Mouse (Mus musculus) kidney, postnatal 0 days (tissue): ENCODE measurements at regions not wholly inside any gene's neighbourhood (a gene's known extent, or its start where the extent isn't known, plus 50 kb on each side); places are given as distances from the start of the nearest gene placed in this dataset.
"Not testable (repeated sequence)": the region's sequence is repeated elsewhere in the genome, so short reads cannot be mapped to it uniquely, and the experiment has no call there.

Experiments
- ATAC-seq: fragments of 200-750 bp; cut with Nextera tagmentation; replicated peaks from 2 replicates; pipeline ENCODE4 v1.8.0; 2017; ENCODE audit warnings: low read depth, moderate number of reproducible peaks, moderate TSS enrichment, moderate library complexity; ENCODE audit not compliant: low FRiP score
- DNase-seq: peaks from one replicate; pipeline ENCODE4 v3.0.0-alpha.2; 2016; ENCODE audit warnings: low spot score
- H3K27ac ChIP-seq: fragments of 300-500 bp; sonication (generic); 2 replicates; pipeline ENCODE4 v1.5.1; 2014; ENCODE audit warnings: mild to moderate bottlenecking
- H3K27me3 ChIP-seq: fragments of 300-500 bp; sonication (generic); 2 replicates; pipeline ENCODE4 v1.6.1; 2014; ENCODE audit warnings: low read length, mixed read lengths; ENCODE audit not compliant: insufficient read depth
- H3K36me3 ChIP-seq: fragments of 300-500 bp; sonication (generic); 2 replicates; pipeline ENCODE4 v1.6.1; 2014; ENCODE audit warnings: low read length, mixed read lengths; ENCODE audit not compliant: insufficient read depth
- H3K4me1 ChIP-seq: fragments of 300-500 bp; sonication (generic); replicated peaks from 2 replicates; pipeline ENCODE4 v1.6.1; 2014; ENCODE audit warnings: antibody characterized with exemption, low read length, mixed read lengths; ENCODE audit not compliant: insufficient read depth
- H3K4me2 ChIP-seq: fragments of 300-500 bp; sonication (generic); 2 replicates; pipeline ENCODE4 v1.6.1; 2014; ENCODE audit warnings: mild to moderate bottlenecking, low read length, moderate library complexity, mixed read lengths
- H3K4me3 ChIP-seq: fragments of 300-500 bp; sonication (generic); replicated peaks from 2 replicates; pipeline ENCODE4 v1.5.1; 2014; ENCODE audit warnings: low read depth, low read length
- H3K9ac ChIP-seq: fragments of 300-500 bp; sonication (generic); 2 replicates; pipeline ENCODE4 v1.6.1; 2014; ENCODE audit warnings: low read depth, low read length
- H3K9me3 ChIP-seq: fragments of 300-500 bp; sonication (generic); replicated peaks from 2 replicates; pipeline ENCODE4 v1.6.1; 2016; ENCODE audit warnings: low read length, inconsistent platforms, mixed read lengths
- CTCF ChIP-seq: IDR thresholded peaks from 2 replicates; pipeline ENCODE4 v1.5.1; 2016; ENCODE audit warnings: antibody characterized with exemption, low read depth, mild to moderate bottlenecking, moderate library complexity
- WGBS: fragments of 180-500 bp; shearing (Covaris S2); extraction: QIAGEN DNeasy Blood & Tissue Kit; methylation state at CpG from one replicate; pipeline ENCODE4 v1.1.7; 2014; 5-methylcytosine and 5-hydroxymethylcytosine counted together

DNA sequence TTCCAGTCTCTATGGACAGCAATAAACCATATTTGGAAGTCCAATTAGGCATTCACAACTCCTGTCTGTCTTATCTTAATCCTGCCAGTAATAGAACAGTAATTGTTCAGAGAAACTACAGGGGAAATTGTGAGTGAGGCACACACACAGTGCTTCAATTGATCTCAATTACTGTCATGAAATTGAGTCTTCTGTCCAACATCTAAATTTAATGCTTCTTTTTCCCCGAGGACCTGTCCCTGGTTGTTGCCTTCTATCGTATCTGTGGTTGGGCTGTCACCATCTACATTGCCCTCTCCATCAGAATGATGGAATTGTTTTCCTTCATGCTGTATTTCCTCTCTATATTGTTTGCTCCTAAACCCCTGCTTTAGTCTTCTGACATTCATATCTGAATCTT, 644.9 kb downstream of the Kcna4 start:
- Histone ChIP-seq H3K36me3 (no peaks in the 10 kb centered on the region), H3K9ac (no peak overlapping the region), H3K27ac (no peak overlapping the region), H3K4me1 (no peaks in the 10 kb centered on the region), H3K4me3 (no peak overlapping the region), H3K27me3 (no peaks in the 10 kb centered on the region), H3K4me2 (no peak overlapping the region), H3K9me3 (no peaks in the 10 kb centered on the region)
- TF ChIP-seq CTCF = no peak
- DNase-seq (no peak), ATAC-seq (no peak)
- WGBS = 61% methylated on average over 2 of the region's 2 CpGs

DNA sequence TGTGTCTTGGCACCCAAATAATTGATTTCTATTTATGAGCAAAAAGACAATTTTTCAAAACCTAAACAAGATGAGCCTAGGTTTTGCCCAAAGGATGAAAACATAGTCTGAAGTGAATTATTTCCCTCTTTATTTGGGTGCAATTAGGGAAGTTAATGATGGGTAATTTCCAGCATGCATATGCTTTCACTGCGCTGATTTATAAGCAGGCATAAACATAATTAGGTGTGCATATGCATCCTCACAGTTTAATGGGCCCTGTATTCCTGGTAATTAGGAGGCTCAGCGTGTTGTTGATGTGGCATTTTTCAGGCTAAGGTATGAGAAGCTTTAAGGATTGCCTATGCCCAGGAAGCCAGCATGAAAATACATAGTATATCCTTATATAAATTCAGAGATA, 645.3 kb downstream of the Kcna4 start:
- no peaks in the 10 kb centered on the region for H3K4me1 ChIP-seq
- ATAC-seq (no peak), DNase-seq (no peak)
- no peak overlapping the region for H3K4me2 ChIP-seq
- no peaks in the 10 kb centered on the region for H3K27me3 ChIP-seq
- no peak for TF ChIP-seq CTCF
- H3K27ac ChIP-seq = no peak overlapping the region
- 65% methylated on average over 2 of the region's 2 CpGs for WGBS
- no peaks in the 10 kb centered on the region for H3K36me3 ChIP-seq
- no peak overlapping the region for H3K9ac ChIP-seq
- H3K4me3 ChIP-seq = no peak overlapping the region
- no peaks in the 10 kb centered on the region for H3K9me3 ChIP-seq

DNA sequence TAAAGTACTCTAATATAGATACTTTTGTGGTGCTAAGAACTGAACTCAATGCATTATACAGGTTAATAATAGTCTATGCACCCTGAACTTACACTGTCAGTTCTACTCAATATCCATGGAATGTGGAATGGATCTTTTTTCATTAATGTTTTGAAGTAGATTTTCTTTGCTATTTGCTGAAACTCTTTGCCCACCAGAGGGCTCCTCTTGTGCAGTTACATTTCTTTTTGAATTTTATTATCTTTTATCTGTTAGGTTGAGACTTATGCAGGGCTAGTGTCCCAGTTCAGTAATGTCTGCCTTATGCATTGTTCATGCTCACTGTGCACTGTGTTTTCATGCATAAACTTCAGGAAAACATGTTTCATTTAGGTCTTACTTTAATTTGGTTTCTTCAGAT, 650.9 kb downstream of the Kcna4 start:
- no peaks in the 10 kb centered on the region for H3K36me3 ChIP-seq

DNA sequence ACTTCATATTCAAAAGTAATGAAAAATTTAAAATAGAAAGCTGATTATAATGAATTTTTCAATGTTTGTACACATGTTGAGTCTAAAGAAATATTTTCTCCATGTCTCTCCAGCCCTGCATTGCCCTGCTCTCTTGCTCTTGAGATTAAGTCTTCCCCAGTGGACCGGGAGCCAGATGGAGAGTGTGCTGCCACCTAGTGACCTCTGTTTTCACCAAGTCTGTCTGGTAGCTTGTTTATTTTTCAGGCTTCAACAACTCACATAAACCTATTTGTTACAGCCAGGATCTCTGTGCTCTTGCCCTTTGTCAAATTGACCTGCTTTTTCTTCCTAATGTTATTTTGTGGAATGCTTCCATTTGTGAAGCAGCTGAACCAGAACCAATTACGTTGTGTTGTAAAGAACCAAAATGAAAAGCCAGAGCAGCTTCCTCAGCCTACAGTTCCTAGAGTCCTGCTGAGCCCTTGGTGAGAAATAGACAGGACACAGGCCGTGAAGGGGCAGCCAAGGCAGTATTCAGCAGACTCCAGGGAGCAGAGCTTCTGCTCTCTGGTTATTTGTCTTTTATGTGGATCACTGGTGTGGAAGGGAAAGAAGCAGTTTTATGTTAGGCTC, 655.5 kb downstream of the Kcna4 start:
- Histone ChIP-seq H3K4me2 (no peak overlapping the region), H3K4me1 (no peaks in the 10 kb centered on the region), H3K4me3 (no peak overlapping the region), H3K36me3 (no peaks in the 10 kb centered on the region), H3K9ac (no peak overlapping the region), H3K27ac (no peak overlapping the region), H3K27me3 (no peaks in the 10 kb centered on the region), H3K9me3 (no peaks in the 10 kb centered on the region)
- 7% methylated on average over 3 of the region's 3 CpGs for WGBS
- peak; percentile 57; the same call in 1 of the 2 replicates for TF ChIP-seq CTCF
- peak; percentile 24 for DNase-seq
- no peak for ATAC-seq

More for the DNA sequence above, 650.9 kb downstream of the Kcna4 start:
- no peak overlapping the region for H3K4me2 ChIP-seq
- no peak overlapping the region for H3K27ac ChIP-seq
- no peak overlapping the region for H3K9ac ChIP-seq
- ATAC-seq = no peak
- no peaks in the 10 kb centered on the region for H3K4me1 ChIP-seq
- no peak for DNase-seq
- no peaks in the 10 kb centered on the region for H3K27me3 ChIP-seq
- H3K9me3 ChIP-seq = no peaks in the 10 kb centered on the region
- H3K4me3 ChIP-seq = no peak overlapping the region
- no peak for TF ChIP-seq CTCF

DNA sequence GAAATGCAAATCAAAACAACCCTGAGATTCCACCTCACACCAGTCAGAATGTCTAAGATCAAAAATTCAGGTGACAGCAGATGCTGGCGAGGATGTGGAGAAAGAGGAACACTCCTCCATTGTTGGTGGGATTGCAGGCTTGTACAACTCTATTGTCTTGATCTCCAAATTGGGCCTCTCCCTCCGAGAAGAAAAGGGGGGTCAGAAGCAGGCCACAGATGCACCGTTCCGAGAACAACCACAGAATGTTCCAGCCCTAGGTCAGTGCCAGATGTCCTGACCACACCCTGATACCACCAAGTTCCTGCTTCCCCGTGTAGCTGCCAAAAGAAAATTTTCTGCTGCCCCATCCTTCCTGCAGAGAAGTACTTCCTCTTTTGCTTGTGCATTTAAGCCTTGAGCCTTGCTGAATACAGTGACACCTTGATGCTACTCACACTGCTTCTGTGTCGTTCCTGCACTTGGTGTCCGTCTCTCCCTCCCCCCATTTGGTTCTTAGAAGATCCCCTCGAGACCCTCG, 665.2 kb downstream of the Kcna4 start:
- not testable (repeated sequence) for H3K27me3 ChIP-seq, H3K4me1 ChIP-seq, H3K36me3 ChIP-seq, H3K9me3 ChIP-seq, H3K27ac ChIP-seq, H3K9ac ChIP-seq, H3K4me3 ChIP-seq, ATAC-seq, H3K4me2 ChIP-seq, DNase-seq
- WGBS = 83% methylated on average over 9 of the region's 9 CpGs

DNA sequence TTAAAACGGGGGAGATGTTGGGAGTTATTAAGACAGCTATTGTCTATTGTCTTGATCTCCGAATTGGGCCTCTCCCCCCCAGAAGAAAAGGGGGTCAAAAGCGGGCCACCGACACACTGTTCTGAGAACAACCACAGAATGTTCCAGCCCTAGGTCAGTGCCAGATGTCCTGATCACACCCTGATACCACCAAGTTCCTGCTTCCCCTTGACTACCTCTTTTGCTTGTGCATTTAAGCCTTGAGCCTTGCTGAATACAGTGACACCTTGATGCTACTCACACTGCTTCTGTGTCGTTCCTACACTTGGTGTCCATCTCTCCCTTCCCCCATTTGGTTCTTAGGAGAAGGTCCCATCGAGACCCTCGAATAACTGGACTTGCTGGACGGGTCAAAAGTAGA, 673.5 kb downstream of the Kcna4 start:
- H3K9me3 ChIP-seq, ATAC-seq, H3K27me3 ChIP-seq, H3K4me2 ChIP-seq, H3K27ac ChIP-seq, H3K4me3 ChIP-seq, H3K9ac ChIP-seq, H3K4me1 ChIP-seq, DNase-seq, H3K36me3 ChIP-seq: not testable (repeated sequence)
- 83% methylated on average over 8 of the region's 8 CpGs for WGBS

DNA sequence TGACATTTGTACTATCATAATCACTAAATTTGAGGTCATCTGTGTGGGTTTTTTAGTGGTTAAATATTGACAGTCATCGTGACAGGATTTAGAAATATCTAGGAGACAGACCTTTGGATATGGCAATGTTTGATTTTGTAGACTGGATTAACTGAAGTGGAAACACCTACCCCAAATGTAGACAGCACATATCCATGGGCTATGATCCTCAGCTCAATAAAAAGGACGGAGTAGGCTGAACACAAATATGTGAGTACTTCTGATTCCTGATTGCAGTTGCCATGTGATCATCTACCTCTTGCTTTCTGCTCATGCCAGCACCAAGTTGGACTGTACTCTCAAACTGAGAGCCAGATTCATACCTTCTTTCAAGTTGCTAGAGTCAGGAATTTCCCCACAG, 674.4 kb downstream of the Kcna4 start:
- H3K4me1 ChIP-seq = no peaks in the 10 kb centered on the region
- H3K4me2 ChIP-seq = no peak overlapping the region
- H3K4me3 ChIP-seq = no peak overlapping the region
- no peak overlapping the region for H3K27ac ChIP-seq
- no peak overlapping the region for H3K9ac ChIP-seq
- no peak for DNase-seq
- H3K27me3 ChIP-seq = no peaks in the 10 kb centered on the region
- H3K36me3 ChIP-seq = no peaks in the 10 kb centered on the region
- TF ChIP-seq CTCF = no peak
- ATAC-seq = no peak
- no peaks in the 10 kb centered on the region for H3K9me3 ChIP-seq
- WGBS = 87% methylated on average over 2 of the region's 2 CpGs
